Mouse (Mus musculus): Measurements from ENCODE around the gene Olfr1251.
"Not testable (repeated sequence)": the region's sequence is repeated elsewhere in the genome, so short reads cannot be mapped to it uniquely, and the experiment has no call there.

The Olfr1251 gene

DNA sequence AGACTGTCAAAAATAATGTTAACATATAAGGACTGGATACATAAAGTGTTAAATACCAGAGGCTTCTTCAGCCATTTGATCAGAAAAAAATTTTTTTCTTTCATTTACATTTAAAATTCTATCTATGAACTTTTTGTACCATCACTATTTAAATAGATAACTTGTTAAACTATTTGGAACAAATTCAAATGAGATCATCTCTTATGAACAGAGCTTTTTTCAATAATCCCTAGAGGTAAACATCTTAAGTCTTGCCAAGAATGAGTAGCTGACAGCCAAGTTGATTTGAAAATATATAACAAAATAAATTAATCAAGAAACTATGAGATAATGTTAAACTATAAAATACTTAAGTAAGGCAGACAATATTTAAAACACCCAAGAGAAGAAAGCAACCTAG, at the start of gene Olfr1251:
TSS of gene Olfr1251 (minus strand) at position 101 of the 400 bp plus-strand sequence.
- in situ Hi-C loops (cut with MboI, MseI) = no loop called here

DNA sequence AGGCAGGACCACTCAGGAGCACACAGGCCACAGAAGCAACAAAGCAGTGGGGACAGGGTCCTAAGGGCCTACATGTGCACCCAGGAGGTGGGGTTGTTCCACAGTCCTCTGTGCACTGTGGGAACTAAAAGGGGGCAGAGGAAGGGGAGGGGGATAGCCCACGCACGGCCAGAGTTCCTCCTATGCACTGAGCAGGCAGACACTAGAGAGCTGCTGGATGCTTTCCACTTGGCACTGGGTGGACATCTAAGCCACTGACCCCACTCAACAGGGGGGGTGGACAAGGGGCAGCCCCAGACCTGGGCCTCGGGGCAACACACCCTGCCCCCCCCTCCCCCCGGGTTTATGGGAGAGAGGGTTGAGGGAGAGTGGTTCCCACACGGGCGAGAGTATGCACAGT, 20.2 kb upstream of the Olfr1251 start:
- in situ Hi-C loops (cut with MboI, MseI) = no loop called here

DNA sequence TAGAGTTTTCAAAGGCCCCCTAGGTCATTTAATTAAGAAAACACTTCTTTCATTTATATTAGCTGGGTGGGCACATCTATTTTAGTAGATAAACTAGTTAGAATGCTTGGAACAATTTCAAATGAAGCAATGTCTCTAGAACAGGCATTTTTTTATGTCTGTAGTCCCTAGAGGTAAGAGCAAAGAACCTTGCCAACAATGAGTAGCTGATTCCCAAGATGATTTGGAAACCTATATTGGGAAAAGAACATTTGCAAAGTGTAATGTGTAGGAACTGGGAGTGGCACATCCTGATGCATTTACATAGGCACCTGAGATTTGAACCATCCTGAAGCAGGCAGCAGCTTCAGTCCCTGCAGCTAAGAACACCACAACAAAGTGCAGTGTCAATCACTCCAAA, 10.4 kb downstream of the Olfr1251 start, which contains the start of gene Olfr1250:
TSS of gene Olfr1250 (minus strand) at position 101 of the 400 bp plus-strand sequence.
- in situ Hi-C loops (cut with MboI, MseI) = no loop called here

DNA sequence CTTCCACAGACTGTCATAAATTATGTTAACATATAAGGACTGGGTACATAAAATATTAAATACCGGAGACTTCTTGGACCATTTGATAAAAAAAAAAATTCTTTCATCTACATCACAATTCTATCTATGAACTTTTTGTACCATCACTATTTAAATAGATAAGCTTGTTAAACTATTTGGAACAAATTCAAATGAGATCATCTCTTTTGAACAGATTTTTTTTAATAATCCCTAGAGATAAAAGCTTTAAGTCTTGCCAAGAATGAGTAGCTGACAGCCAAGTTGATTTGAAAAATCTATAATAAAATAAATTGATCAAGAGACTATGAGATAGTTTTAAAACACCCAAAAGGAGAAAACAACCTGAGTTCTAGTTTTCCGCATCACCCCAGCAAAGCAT, 36.9 kb downstream of the Olfr1251 start, which contains the start of gene Olfr1249:
TSS of gene Olfr1249 (minus strand) at position 101 of the 400 bp plus-strand sequence.
- in situ Hi-C loops (cut with MboI, MseI) = no loop called here

DNA sequence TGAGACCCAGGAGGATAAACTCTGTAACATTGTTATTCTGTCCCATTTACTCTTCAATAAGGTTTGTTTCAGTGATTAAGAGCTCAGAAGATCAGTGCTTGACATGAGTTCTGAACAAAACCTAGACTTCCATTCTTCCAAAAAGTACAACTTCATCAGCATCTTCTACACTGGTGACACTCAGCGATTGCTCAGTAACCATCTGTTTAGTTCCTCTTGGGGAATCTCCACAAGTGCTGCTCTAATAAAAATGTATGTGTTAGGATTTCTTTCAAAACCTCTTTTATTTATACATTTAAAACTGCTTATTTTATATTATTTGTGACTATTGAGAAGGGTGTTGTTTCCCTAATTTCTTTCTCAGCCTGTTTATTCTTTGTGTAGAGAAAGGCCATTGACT, 53.6 kb downstream of the Olfr1251 start, which contains the start of gene Olfr1248:
TSS of gene Olfr1248 (minus strand) at position 101 of the 400 bp plus-strand sequence.
- in situ Hi-C loops (cut with MboI, MseI) = not testable (repeated sequence)
